Mouse (Mus musculus): ENCODE data around the gene Skp2. TPM values are rescaled to one million over a fixed set of nuclear protein-coding genes. Genes with fewer than 3 reads are reported as not detected.
"Not testable (repeated sequence)": the region's sequence is repeated elsewhere in the genome, so short reads cannot be mapped to it uniquely, and the experiment has no call there.

Skp2 gene
- polyA plus RNA-seq (2015; fragmentation: Nextera tagmentation; extraction: Ambion mirVana) = 41.0 and 41.9 TPM in 2 replicates

DNA sequence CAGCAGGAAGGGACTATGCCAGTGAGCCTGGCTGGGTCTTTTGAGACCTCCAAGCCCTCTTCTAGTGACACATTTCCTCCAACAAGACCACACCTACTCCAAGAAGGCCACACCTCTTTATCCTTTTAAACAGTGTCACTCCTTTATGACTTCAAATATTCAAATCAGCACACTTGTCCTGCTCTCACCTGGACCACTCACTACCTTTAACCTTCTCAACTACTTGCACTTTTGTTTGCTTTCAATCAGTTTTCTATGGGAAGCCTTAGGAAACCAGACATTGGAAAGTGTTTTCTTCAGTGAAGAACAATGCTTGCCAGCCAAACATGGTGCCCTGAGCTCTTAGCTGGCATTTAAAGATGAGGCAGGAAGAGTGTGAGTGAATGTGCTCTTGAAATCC, at the start of gene Skp2:
Gene Skp2 (minus strand): TSS at position 101 of the 400 bp plus-strand sequence.
- H3K9ac ChIP-seq (replicated peaks) = no peak within 1 kb of the TSS
- no peak within 1 kb of the TSS for H3K4me2 ChIP-seq (replicated peaks)
- H3K4me3 ChIP-seq = no peak within 1 kb of the TSS
- H3K36me3 ChIP-seq = peaks cover 50% of the 10 kb centered on the region
- H3K27ac ChIP-seq (replicated peaks) = no peak within 1 kb of the TSS
- no peaks in the 10 kb centered on the region for H3K9me3 ChIP-seq
- no peaks in the 10 kb centered on the region for H3K4me1 ChIP-seq
- H3K27me3 ChIP-seq = no peaks in the 10 kb centered on the region
- no peak for ATAC-seq (replicated peaks)

DNA sequence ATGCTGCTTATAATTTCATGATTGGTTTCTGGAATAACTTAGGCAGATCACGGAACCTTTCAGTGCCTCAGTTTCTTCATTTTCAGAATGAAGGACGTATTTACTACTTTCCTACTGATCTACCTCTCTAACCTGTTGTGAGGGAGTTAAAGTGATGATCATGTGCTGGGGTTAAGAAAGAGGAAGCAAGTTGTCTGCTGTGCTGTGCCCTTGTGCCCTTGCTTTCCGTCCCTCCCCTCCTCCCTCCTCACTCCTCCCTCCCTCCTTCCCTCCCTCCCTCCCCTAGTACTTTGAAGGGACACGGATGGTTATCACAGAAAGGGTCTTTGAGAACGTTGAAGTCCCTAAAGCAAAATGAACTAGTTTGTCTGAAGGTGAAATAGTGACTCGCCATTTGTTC, 43.2 kb upstream of the Skp2 start:
- Histone ChIP-seq H3K36me3 (peaks cover 19% of the 10 kb centered on the region), H3K4me3 (no peak overlapping the region), H3K27me3 (no peaks in the 10 kb centered on the region), H3K27ac (replicated peaks) (no peak overlapping the region), H3K4me1 (no peaks in the 10 kb centered on the region), H3K4me2 (replicated peaks) (no peak overlapping the region), H3K9me3 (no peaks in the 10 kb centered on the region), H3K9ac (replicated peaks) (no peak overlapping the region)
- no peak for ATAC-seq (replicated peaks)
- 71% methylated on average over 6 of the region's 6 CpGs for WGBS

DNA sequence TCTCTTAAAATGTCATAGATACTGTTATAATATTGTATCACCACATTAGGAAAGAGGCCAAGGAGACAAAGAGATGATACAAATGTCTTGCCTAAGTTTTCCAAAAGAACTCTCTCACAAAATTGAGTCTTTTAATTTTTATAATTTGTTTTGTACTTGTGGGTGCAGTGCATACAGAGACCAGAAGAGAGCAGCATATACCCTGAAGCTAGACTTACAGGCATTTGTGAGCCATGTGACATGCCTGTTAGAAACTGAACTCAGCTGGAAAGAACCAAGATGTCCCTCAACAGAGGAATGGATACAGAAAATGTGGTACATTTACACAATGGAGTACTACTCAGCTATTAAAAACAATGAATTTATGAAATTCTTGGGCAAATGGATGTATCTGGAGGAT, 37.5 kb upstream of the Skp2 start:
- peaks cover 39% of the 10 kb centered on the region for H3K36me3 ChIP-seq
- not testable (repeated sequence) for H3K4me2 ChIP-seq (replicated peaks); H3K27ac ChIP-seq (replicated peaks); H3K9me3 ChIP-seq; H3K4me3 ChIP-seq; H3K9ac ChIP-seq (replicated peaks); H3K27me3 ChIP-seq; H3K4me1 ChIP-seq; ATAC-seq (replicated peaks)

DNA sequence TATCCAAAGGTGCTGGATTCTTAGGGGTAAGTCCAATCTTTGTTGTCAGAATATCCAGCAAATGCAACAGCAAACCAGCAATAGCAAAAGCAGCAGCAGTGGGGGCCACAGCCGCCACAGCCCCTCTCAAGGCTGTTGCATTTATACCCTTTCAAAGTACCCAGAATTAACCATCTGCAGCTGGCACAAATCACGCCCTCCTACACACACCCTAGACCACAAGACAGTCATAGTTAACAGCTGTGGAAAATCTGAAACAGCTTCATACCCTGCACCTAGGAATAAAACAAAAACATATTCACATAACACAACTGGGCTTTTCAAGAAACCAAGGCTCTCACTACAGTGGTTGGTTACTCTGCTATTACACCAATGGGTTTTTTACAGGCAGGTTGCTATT, 34.6 kb upstream of the Skp2 start:
- H3K27ac ChIP-seq (replicated peaks) = no peak overlapping the region
- no peak overlapping the region for H3K4me3 ChIP-seq
- H3K4me1 ChIP-seq = no peaks in the 10 kb centered on the region
- ATAC-seq (replicated peaks) = no peak
- H3K4me2 ChIP-seq (replicated peaks) = no peak overlapping the region
- H3K27me3 ChIP-seq = no peaks in the 10 kb centered on the region
- no peak overlapping the region for H3K9ac ChIP-seq (replicated peaks)
- WGBS = 90% methylated on average over 2 of the region's 2 CpGs
- peaks cover 40% of the 10 kb centered on the region for H3K36me3 ChIP-seq
- no peaks in the 10 kb centered on the region for H3K9me3 ChIP-seq

DNA sequence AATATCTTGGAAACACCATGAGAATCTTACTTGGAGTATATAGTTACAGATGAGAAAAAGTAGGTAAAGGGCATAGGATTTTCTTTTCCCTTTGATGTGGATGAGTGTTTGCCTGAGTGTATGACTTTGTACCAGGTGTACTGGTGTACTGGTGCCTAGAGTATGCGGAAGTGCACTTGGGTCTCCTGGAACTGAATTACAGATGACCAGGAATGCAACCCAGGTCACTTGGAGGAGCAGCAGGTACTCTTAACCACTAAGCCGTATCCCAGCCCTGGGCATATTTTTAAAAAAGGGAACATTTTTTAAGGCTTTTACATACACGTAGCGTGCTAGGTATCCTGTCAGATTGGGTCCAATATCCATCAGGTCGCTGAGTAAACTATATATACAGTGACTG, 28.8 kb upstream of the Skp2 start:
- H3K4me1 ChIP-seq = no peaks in the 10 kb centered on the region
- H3K27me3 ChIP-seq = no peaks in the 10 kb centered on the region
- H3K36me3 ChIP-seq = peaks cover 40% of the 10 kb centered on the region
- H3K4me2 ChIP-seq (replicated peaks) = no peak overlapping the region
- H3K27ac ChIP-seq (replicated peaks) = no peak overlapping the region
- H3K9ac ChIP-seq (replicated peaks) = no peak overlapping the region
- H3K4me3 ChIP-seq = no peak overlapping the region
- H3K9me3 ChIP-seq = no peaks in the 10 kb centered on the region
- 94% methylated on average over 5 of the region's 5 CpGs for WGBS
- no peak for ATAC-seq (replicated peaks)

DNA sequence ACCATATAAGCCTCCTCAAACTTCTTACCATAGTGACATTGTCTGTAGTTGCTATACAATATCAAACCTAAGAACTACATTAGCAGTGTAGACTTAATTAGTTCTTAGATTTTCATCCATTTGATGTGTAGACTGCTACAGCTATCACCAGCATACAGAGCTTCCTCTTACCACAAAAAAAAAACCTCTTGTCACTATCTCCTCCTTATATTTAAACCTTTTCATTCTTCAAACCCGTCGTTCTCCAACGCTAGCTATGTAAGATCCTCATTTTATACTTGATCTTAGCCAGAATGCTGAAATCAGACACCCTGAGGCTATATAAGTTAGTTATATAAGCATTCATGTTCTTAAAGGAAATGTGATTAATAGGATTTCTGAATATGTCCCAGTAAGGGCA, 21.8 kb upstream of the Skp2 start:
- WGBS = 96% methylated on average over 3 of the region's 3 CpGs
- H3K36me3 ChIP-seq = peaks cover 32% of the 10 kb centered on the region
- no peaks in the 10 kb centered on the region for H3K9me3 ChIP-seq
- no peak overlapping the region for H3K4me3 ChIP-seq
- H3K4me2 ChIP-seq (replicated peaks) = no peak overlapping the region
- H3K27ac ChIP-seq (replicated peaks) = no peak overlapping the region
- ATAC-seq (replicated peaks) = no peak
- no peaks in the 10 kb centered on the region for H3K27me3 ChIP-seq
- H3K4me1 ChIP-seq = no peaks in the 10 kb centered on the region
- no peak overlapping the region for H3K9ac ChIP-seq (replicated peaks)

DNA sequence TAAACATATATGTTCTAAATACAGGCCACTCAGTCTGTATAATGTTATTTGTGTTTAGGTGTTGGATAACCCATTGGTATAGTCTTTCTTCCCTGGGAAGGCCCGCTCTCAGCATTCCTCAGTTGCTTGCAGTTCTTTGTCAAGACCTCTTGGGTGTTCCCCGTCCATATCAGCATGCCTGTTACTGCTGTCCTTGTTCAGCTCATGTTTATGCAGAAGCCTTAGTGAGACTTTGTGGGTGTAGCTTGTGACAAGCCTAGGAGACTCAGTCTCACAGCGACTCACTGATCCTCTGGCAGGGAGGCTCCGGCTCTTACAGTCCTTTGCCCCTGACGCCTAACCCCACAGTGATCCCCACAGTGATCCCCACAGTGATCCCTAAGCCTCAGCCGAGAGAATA, 8.9 kb upstream of the Skp2 start:
- Histone ChIP-seq H3K36me3 (peaks cover 35% of the 10 kb centered on the region), H3K9me3 (no peaks in the 10 kb centered on the region), H3K9ac (replicated peaks) (no peak overlapping the region), H3K4me1 (no peaks in the 10 kb centered on the region), H3K4me2 (replicated peaks) (no peak overlapping the region), H3K4me3 (no peak overlapping the region), H3K27me3 (no peaks in the 10 kb centered on the region), H3K27ac (replicated peaks) (no peak overlapping the region)
- 61% methylated on average over 6 of the region's 6 CpGs for WGBS
- no peak for ATAC-seq (replicated peaks)

DNA sequence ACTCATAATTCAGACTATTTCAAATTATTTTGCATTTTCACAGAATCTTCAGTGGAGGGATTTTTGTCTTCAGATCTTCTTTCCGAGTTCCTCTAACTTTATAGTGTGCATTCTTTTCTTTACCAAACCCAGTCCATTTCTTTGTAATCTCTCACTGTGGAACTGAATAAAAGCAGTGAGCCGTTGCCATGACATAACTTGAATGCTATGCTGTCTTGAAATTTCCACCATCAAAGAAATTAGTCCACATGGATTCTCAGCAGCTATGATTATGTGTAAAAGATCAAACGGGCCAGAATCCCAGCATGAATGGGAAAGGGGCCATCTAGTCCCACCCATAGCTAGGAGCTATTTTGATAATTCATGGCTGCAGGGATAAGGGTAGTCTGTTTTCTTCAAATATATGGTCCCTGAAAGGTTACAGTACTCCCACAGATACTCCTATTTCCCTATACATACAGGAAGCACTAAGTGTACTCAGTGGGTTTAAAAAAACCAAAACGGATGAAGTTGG, 7.4 kb upstream of the Skp2 start:
- Histone ChIP-seq H3K9ac (replicated peaks) (no peak overlapping the region), H3K4me3 (no peak overlapping the region), H3K27me3 (no peaks in the 10 kb centered on the region), H3K4me1 (no peaks in the 10 kb centered on the region), H3K4me2 (replicated peaks) (no peak overlapping the region), H3K9me3 (no peaks in the 10 kb centered on the region), H3K36me3 (peaks cover 32% of the 10 kb centered on the region), H3K27ac (replicated peaks) (no peak overlapping the region)
- ATAC-seq (replicated peaks) = no peak
- 41% methylated on average over 4 of the region's 4 CpGs for WGBS

DNA sequence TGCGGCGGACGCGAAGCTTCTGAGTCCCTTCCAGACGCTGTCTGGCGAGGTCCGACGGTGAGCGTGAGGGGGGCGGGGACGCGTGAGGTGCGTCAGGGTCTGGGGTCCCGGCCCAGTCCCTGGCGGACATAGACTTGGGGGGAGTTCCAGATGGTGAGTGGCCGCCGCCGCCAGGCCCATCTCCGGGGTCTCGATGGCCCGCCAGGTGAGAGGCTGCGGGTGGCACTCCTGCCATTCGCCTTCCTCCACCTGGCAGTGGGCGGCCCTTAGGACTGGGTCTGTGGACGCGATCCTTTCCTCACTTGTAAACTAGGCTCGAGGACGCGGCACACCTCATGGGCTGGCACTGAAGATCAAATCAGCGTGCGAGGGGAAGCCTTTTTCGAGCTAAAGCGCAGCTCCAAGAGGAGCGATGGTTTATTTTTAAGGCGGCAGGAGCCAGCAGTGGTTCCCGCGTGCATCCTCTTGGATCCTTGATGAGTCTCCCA, 14.5 kb downstream of the Skp2 start:
- H3K9ac ChIP-seq (replicated peaks) = peak overlapping the region; percentile 74
- H3K4me1 ChIP-seq = peaks cover 36% of the 10 kb centered on the region
- peak overlapping the region; percentile 62 for H3K4me3 ChIP-seq
- under 1% methylated on average over 37 of the region's 37 CpGs for WGBS
- peak overlapping the region; percentile 85 for H3K27ac ChIP-seq (replicated peaks)
- H3K9me3 ChIP-seq = no peaks in the 10 kb centered on the region
- peaks cover 21% of the 10 kb centered on the region for H3K36me3 ChIP-seq
- H3K4me2 ChIP-seq (replicated peaks) = peak overlapping the region; percentile 76
- peak; percentile 88 for ATAC-seq (replicated peaks)
- H3K27me3 ChIP-seq = no peaks in the 10 kb centered on the region

DNA sequence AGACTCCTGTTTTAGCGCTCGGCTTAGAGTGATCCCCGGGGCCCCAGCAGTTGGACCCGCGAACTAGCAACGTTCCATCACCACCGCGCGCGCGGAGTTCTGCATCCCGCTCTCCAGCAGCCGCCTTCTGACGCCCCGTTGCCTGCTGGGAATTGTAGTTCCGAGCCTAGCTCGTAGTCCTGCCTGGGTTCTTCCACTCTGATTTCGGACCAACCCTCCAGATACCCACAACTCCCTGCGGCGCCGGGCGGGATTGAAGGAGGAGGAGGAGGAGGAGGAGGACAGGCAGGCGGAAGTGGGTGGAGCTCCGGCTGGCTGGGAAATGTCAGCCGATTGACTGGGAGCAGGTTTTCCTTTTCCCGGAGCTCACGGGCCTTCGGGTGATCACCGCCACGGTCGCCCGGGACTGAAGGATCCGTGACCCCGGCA, 15.0 kb downstream of the Skp2 start, which contains the start of gene Lmbrd2:
Gene Lmbrd2 (plus strand): TSS at position 299 of the 429 bp plus-strand sequence.
- no peaks in the 10 kb centered on the region for H3K9me3 ChIP-seq
- WGBS = under 1% methylated on average over 34 of the region's 34 CpGs
- H3K27me3 ChIP-seq = no peaks in the 10 kb centered on the region
- peak within 1 kb of the TSS; percentile 62 for H3K4me3 ChIP-seq
- H3K4me2 ChIP-seq (replicated peaks) = peak within 1 kb of the TSS; percentile 76
- ATAC-seq (replicated peaks) = peak; percentile 99
- peak within 1 kb of the TSS; percentile 74 for H3K9ac ChIP-seq (replicated peaks)
- H3K4me1 ChIP-seq = peaks cover 38% of the 10 kb centered on the region
- peak within 1 kb of the TSS; percentile 85 for H3K27ac ChIP-seq (replicated peaks)
- peaks cover 21% of the 10 kb centered on the region for H3K36me3 ChIP-seq

DNA sequence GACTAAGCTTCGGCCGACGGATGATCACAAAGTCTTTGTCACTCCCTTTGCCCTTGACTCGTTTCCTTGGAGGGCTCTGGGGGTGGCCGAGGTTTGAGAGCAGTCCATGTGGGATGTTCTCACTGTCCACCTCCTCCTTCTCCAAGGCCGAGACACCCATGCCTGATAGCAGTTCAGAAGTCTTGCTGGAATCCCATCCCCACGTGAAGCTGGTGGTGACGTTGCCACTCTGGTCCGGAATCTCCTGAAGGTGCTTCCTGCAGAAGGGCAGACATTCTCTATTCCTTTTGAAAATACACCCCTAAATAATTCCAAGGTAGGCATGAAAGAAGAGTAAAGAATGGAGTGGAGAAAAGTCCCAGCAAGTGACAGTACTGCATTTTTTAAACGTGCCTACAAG, 15.8 kb downstream of the Skp2 start:
- Histone ChIP-seq H3K4me3 (peak overlapping the region; percentile 62), H3K9ac (replicated peaks) (peak overlapping the region; percentile 53), H3K36me3 (peaks cover 21% of the 10 kb centered on the region), H3K4me1 (peaks cover 42% of the 10 kb centered on the region), H3K9me3 (no peaks in the 10 kb centered on the region), H3K27me3 (no peaks in the 10 kb centered on the region), H3K4me2 (replicated peaks) (peak overlapping the region; percentile 56), H3K27ac (replicated peaks) (no peak overlapping the region)
- WGBS = 28% methylated on average over 10 of the region's 10 CpGs
- ATAC-seq (replicated peaks) = no peak

DNA sequence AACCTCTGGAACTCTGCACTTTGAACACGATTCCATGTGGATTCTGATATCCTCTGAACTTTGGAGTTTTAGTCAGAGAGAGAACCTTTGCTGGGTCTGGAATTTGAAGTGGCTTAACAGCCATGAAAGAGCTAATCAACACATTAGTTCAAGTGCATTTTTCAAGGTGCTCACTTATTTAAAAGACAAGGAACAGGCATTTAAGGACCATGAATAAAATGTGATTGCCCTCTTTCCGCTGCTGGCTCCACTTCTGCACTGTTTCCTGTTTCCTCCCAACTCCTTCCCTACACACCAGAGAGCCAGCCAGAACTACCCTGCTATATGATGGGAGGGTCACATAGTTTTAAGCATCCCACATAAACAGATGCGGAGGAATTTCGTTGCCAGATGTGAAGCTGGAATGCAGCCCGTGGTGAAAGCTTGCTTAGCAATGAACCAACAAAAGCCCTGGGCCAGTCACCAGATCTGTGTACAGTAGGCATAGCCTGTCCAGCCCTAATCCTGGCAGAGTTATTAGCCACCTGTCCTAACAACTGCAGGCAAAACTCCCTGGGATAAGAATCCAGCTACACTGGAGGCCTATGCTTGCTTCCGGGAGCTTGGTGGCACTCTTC, 20.2 kb downstream of the Skp2 start:
- 80% methylated on average over 6 of the region's 6 CpGs for WGBS
- ATAC-seq (replicated peaks) = no peak
- Histone ChIP-seq H3K9ac (replicated peaks) (no peak overlapping the region), H3K4me1 (peaks cover 39% of the 10 kb centered on the region), H3K36me3 (peaks cover 35% of the 10 kb centered on the region), H3K27me3 (no peaks in the 10 kb centered on the region), H3K27ac (replicated peaks) (no peak overlapping the region), H3K4me2 (replicated peaks) (no peak overlapping the region), H3K9me3 (no peaks in the 10 kb centered on the region), H3K4me3 (no peak overlapping the region)
